Mouse (Mus musculus) olfactory bulb, adult 2 months (tissue): ENCODE measurements around the gene Ccdc88a.

Experiments
- CTCF ChIP-seq: fragments of 200-500 bp; IDR thresholded peaks from 2 replicates; pipeline ENCODE4 v1.5.1; 2012; ENCODE audit warnings: low read depth, mild to moderate bottlenecking, low read length, moderate library complexity; ENCODE audit not compliant: insufficient read depth
- POLR2A ChIP-seq: fragments of 200-500 bp; IDR thresholded peaks from 2 replicates; pipeline ENCODE4 v1.6.1; 2012; ENCODE audit warnings: mild to moderate bottlenecking, low read depth, low read length, moderate library complexity; ENCODE audit not compliant: insufficient read depth

DNA sequence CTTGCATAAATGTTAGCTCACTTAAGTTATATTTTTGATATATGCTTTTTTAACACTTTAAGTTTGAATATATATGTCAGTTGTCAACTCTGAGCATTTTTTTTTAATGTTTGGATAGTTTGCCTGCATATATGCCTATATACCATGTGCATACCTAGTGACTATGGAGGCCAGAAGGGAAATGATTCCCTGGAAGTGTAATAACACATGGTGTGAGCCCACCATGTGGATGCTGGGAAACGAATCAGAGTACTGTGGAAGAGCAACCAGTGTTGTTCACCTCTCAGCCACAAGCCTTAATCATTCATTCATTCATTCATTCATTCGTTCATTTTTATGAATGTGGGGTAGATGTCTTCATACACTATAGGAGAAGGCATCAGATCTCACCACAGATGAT, 26.9 kb downstream of the Ccdc88a start:
- TF ChIP-seq CTCF (no peak), POLR2A (no peak)
